Mouse (Mus musculus) intestine, embryonic 16.5 days (tissue): ENCODE data around the gene Rragb. TPM values are rescaled to one million over a fixed set of nuclear protein-coding genes. Genes with fewer than 3 reads are reported as not detected.

Experiments
- polyA plus RNA-seq: library from polyadenylated mRNA; unstranded; fragments of >200 nt; fragmentation: Nextera tagmentation; extraction: Ambion mirVana; gene quantifications from 2 replicates; pipeline ENCODE4 v1.2.1, GENCODE M21; 2015

The Rragb gene
- polyA plus RNA-seq, 1 experiment from 2014 or later, result 2.0 TPM

Other genes with a start within 250 kb of the Rragb start
- gene Usp51, start 133.5 kb upstream of the Rragb start, polyA plus RNA-seq, result 0.37 and 0.56 TPM in 2 replicates
- gene Mageh1, start 102.4 kb upstream of the Rragb start, polyA plus RNA-seq, result 30.2 and 31.1 TPM in 2 replicates
- not detected in 2 replicates for gene Foxr2, start 21.2 kb upstream of the Rragb start, polyA plus RNA-seq
- 0.37 and 0.50 TPM in 2 replicates for gene Klf8, start 97.5 kb downstream of the Rragb start, polyA plus RNA-seq